Mouse (Mus musculus) cortical plate, adult 2 months (tissue): ENCODE measurements at regions not wholly inside any gene's neighbourhood (a gene's known extent, or its start where the extent isn't known, plus 50 kb on each side); places are given as distances from the start of the nearest gene placed in this dataset.

Experiments used
- H3K27ac ChIP-seq: fragments of 200-500 bp; 2 replicates; pipeline ENCODE4 v1.5.1; 2012; ENCODE audit warnings: low read length, control low read depth, inconsistent platforms; ENCODE audit not compliant: insufficient read depth
- H3K4me1 ChIP-seq: fragments of 200-500 bp; 2 replicates; pipeline ENCODE4 v1.6.1; 2011; ENCODE audit warnings: low read length; ENCODE audit not compliant: control insufficient read depth, insufficient read depth
- H3K4me3 ChIP-seq: fragments of 200-500 bp; 2 replicates; pipeline ENCODE4 v1.5.1; 2011; ENCODE audit warnings: mild to moderate bottlenecking, low read length, control low read depth; ENCODE audit not compliant: insufficient read depth
- CTCF ChIP-seq: fragments of 200-500 bp; IDR thresholded peaks from 2 replicates; pipeline ENCODE4 v1.5.1; 2011; ENCODE audit warnings: mild to moderate bottlenecking, control low read depth, low read length; ENCODE audit not compliant: insufficient read depth; ENCODE audit errors: extremely low read depth
- POLR2A ChIP-seq: fragments of 200-500 bp; IDR thresholded peaks from 2 replicates; pipeline ENCODE4 v1.6.1; 2011; ENCODE audit warnings: mild to moderate bottlenecking, low read length, control low read depth; ENCODE audit not compliant: insufficient read depth; ENCODE audit errors: extremely low read depth

DNA sequence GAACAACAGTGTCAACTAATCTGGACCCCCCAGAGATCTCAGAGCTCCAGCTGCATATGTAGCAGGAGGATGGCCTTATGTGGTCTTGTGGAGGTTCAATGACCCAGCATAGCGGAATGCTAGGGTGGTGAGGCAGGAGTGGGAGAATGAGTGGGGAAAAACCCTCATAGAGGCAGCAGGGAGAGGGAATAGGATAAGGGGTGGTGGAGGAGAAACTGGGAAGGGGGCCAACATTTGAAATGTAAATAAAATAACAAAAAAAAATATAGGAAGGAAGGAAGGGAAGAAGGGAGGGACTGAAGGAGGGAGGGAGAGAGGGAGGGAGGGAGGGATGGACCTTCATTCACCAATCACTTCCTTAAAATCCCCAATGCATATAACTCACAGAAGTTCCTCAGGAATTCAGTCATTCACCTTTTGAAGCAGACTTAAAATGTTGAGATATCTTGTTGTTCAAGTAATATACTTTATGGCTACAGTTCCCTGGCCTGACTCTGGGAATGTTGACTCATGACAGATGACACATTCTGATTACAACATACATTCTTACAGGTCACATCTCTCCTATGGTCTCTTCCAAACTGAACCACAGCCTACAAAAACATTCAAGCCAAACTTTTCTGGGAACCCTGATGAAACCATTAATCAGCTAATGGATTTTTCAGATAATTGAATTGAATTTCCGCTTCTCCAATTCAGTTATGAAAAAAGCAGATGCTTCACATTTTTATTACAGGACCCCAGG is 471.3 kb upstream of the Htr2a start:
- TF ChIP-seq CTCF: no peak
- no peak for TF ChIP-seq POLR2A
- H3K4me3 ChIP-seq: no peak overlapping the region
- no peak overlapping the region for H3K27ac ChIP-seq
- H3K4me1 ChIP-seq: no peaks in the 10 kb centered on the region

GRCm38 (mm10) chr14:74180066-74180465 is 460.6 kb upstream of the Htr2a start:
- no peak for TF ChIP-seq POLR2A
- TF ChIP-seq CTCF: no peak
- Histone ChIP-seq H3K27ac (no peak overlapping the region), H3K4me1 (no peaks in the 10 kb centered on the region; the same call in 1 of the 2 replicates), H3K4me3 (no peak overlapping the region)

DNA sequence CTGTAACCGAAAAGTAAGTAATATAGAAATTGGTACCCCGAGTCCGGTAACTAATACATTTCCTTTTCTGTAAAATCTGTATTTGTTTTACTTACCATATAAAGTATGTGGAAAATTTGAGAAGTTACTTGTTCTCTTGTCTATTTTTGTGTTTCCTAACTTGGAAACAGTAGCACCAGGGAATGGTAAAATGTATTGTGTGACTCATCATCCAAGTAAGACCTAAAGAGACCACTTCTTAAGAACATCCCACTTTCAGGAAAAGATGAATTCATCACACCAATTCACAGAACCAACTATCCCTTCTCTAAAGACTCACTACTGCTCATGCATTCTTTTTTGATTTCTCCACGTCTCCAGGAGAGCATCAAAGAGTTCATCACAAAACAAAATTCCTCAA is 457.6 kb upstream of the Htr2a start:
- H3K4me3 ChIP-seq: no peak overlapping the region
- TF ChIP-seq CTCF: no peak
- no peak for TF ChIP-seq POLR2A
- no peak overlapping the region for H3K27ac ChIP-seq
- H3K4me1 ChIP-seq: no peaks in the 10 kb centered on the region; the same call in 1 of the 2 replicates

GRCm38 (mm10) chr14:74201710-74202109 is 438.9 kb upstream of the Htr2a start:
- peaks cover 2% of the 10 kb centered on the region; the same call in 1 of the 2 replicates for H3K4me1 ChIP-seq
- no peak overlapping the region for H3K4me3 ChIP-seq
- TF ChIP-seq CTCF: no peak
- TF ChIP-seq POLR2A: no peak
- no peak overlapping the region for H3K27ac ChIP-seq

DNA sequence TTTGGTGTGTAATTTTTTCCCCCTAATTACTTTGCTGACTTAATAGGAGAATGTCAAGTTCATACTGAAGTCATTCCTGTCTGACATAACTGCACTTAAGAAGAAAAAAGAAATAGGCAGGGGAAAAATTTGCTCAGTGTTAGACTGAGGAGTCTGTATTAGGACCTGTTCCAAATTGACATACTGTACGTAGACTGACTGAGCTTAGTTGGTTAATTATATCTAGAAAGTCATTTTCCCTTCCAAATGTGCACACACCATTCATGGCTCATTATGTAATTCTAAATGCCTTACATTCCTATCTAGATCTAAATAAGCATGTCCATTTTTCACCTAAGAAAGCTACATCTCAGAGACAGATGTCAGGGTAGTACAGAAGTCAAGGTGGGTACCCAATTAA is 435.6 kb upstream of the Htr2a start:
- peaks cover 2% of the 10 kb centered on the region; the same call in 1 of the 2 replicates for H3K4me1 ChIP-seq
- H3K4me3 ChIP-seq: no peak overlapping the region
- H3K27ac ChIP-seq: no peak overlapping the region
- TF ChIP-seq POLR2A: no peak
- TF ChIP-seq CTCF: no peak

- Histone ChIP-seq H3K4me1 (no peaks in the 10 kb centered on the region), H3K4me3 (no peak overlapping the region), H3K27ac (no peak overlapping the region)
- TF ChIP-seq CTCF (no peak), POLR2A (no peak)
Measured at GRCm38 (mm10) chr14:74217914-74218446, 422.7 kb upstream of the Htr2a start.

- Histone ChIP-seq H3K27ac (no peak overlapping the region), H3K4me3 (no peak overlapping the region), H3K4me1 (no peaks in the 10 kb centered on the region)
- TF ChIP-seq CTCF (no peak), POLR2A (no peak)
Measured at GRCm38 (mm10) chr14:74219761-74220160, 420.9 kb upstream of the Htr2a start.

GRCm38 (mm10) chr14:74222093-74222492 is 418.5 kb upstream of the Htr2a start:
- H3K4me1 ChIP-seq: no peaks in the 10 kb centered on the region

DNA sequence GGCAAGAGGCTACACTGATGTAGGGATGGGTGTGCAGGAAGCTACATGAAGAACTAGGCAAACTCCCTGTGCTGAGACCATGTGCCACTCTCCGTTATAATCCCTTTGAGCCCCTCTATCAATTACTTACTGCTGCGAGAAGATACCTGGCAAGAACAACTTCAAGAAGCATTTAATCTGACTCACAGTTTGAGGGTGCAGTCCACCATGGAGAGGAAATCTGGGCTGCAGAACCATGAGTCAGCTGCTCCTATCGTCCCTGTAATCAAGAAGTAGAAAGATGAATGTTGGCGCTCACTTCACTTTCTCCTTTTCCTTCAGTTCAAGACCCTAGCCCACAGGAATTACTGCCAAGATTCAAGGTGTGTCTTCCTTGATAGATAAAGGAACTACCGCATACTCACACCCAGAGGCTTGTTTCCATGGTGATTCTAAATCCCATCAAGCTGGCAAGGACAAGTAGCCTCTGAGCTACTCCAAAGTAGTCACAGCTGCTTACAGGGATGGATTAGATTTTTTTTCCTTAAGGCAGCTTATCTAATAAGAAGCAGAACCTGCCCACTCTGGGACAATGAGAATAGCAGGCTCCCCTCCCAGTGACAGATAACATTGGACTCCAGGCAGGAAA is 411.0 kb upstream of the Htr2a start:
- no peak for TF ChIP-seq CTCF
- TF ChIP-seq POLR2A: no peak

More at GRCm38 (mm10) chr14:74222093-74222492, 418.5 kb upstream of the Htr2a start:
- TF ChIP-seq POLR2A (no peak), CTCF (no peak)
- Histone ChIP-seq H3K4me3 (no peak overlapping the region), H3K27ac (no peak overlapping the region)

GRCm38 (mm10) chr14:74240212-74240611 is 400.4 kb upstream of the Htr2a start:
- TF ChIP-seq CTCF (no peak), POLR2A (no peak)
- Histone ChIP-seq H3K27ac (no peak overlapping the region), H3K4me3 (no peak overlapping the region), H3K4me1 (no peaks in the 10 kb centered on the region)

More for the DNA sequence above, 411.0 kb upstream of the Htr2a start:
- H3K4me3 ChIP-seq: no peak overlapping the region
- H3K4me1 ChIP-seq: no peaks in the 10 kb centered on the region
- H3K27ac ChIP-seq: no peak overlapping the region

DNA sequence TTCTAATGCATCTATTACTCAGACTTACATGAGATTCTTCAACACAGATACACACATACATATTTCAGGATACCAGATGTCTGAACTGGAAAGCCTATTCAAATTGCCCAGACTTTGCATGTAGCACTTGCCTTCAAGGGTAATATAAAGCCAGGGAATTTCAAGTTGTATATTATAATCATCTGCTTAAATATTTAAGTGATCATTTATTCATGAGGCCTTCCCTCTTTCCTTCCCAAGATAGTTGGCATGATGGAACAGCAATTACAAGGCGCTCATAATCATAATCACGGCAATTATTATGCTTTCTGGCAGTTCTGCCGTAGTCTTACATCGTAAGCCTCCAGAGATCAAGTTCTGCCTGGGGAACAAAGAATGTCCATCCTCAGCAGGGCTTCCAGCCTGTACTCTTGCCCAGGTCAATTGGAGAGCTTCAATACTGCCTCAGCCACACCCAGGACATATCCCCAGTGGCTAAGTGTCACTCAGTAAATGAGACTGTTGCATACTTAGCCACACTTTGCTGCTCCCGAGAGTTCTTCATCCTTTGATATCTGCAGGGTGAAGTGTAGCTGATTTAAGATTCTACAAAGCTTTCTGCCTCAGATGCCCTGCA is 391.3 kb upstream of the Htr2a start:
- TF ChIP-seq CTCF: no peak
- no peak for TF ChIP-seq POLR2A
- Histone ChIP-seq H3K27ac (no peak overlapping the region), H3K4me3 (no peak overlapping the region), H3K4me1 (peaks cover 5% of the 10 kb centered on the region; the same call in 1 of the 2 replicates)
